Mouse (Mus musculus) E14TG2a.4 (cell line): ENCODE results near the gene Slc6a6.

Experiments used
- CTCF ChIP-seq: conservative IDR thresholded peaks from 2 replicates; pipeline ENCODE4 v1.5.1; 2014; ENCODE audit warnings: low read length
- NANOG ChIP-seq: IDR thresholded peaks from 2 replicates; pipeline ENCODE4 v1.6.1; 2014; ENCODE audit warnings: borderline replicate concordance, low read length, mixed read lengths
- POU5F1 ChIP-seq: IDR thresholded peaks from 2 replicates; pipeline ENCODE4 v1.6.1; 2014; ENCODE audit warnings: low read length, borderline replicate concordance

DNA sequence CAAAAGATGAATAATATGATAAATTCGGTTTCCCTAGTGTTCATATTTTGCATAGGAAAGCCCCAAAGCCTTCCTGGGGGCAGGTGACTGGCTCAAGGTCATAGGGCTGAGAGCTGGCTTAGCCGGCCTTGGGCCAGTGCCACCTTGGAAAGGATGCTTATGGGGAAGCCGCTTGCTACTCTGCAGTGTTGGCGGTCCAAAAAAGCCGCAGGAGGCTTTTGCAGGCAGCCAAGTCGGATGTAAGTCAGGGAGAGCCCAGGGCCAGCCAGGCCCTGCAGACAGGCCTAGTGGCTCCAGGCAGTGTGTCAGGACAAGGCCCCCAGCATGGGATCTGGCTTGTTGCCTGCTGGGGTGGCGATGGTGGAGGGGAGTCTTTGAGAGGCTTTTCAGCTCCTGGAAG is 10.8 kb downstream of the Slc6a6 start:
- TF ChIP-seq POU5F1 = no peak
- TF ChIP-seq CTCF = no peak
- no peak for TF ChIP-seq NANOG
